Mouse (Mus musculus): Measurements from ENCODE around the gene Rnf34.

Rnf34 gene

GRCm38 (mm10) chr5:122900558-122901171 lies 50.8 kb downstream of the Rnf34 start:
- no peak for DNase-seq

- no peak for DNase-seq
Observed at GRCm38 (mm10) chr5:122901179-122901578, 51.3 kb downstream of the Rnf34 start.

- no peak for DNase-seq
Observed at GRCm38 (mm10) chr5:122901666-122902065, 51.8 kb downstream of the Rnf34 start.

GRCm38 (mm10) chr5:122902228-122902627 lies 52.4 kb downstream of the Rnf34 start:
- no peak for DNase-seq

GRCm38 (mm10) chr5:122903165-122903564 lies 53.3 kb downstream of the Rnf34 start:
- no peak for DNase-seq

GRCm38 (mm10) chr5:122907182-122907581 lies 57.3 kb downstream of the Rnf34 start:
- no peak for DNase-seq

- DNase-seq, result no peak
Observed at GRCm38 (mm10) chr5:122908001-122908400, 58.2 kb downstream of the Rnf34 start.

- DNase-seq, result no peak
Observed at GRCm38 (mm10) chr5:122909481-122909880, 59.6 kb downstream of the Rnf34 start.

GRCm38 (mm10) chr5:122912863-122913262 lies 63.0 kb downstream of the Rnf34 start:
- no peak for DNase-seq

GRCm38 (mm10) chr5:122916147-122916546 lies 66.3 kb downstream of the Rnf34 start:
- DNase-seq, result no peak

- no peak for DNase-seq
Observed at GRCm38 (mm10) chr5:122917982-122918711, 68.3 kb downstream of the Rnf34 start.

GRCm38 (mm10) chr5:122920557-122920956 lies 70.7 kb downstream of the Rnf34 start:
- no peak for DNase-seq

Measured in kidney, adult 8-10 months (tissue).